Mouse (Mus musculus) thymus, adult 2 months (tissue): ENCODE data around the gene Pih1d1.
"Not testable (repeated sequence)": the region's sequence is repeated elsewhere in the genome, so short reads cannot be mapped to it uniquely, and the experiment has no call there.

Experiments used
- CTCF ChIP-seq: fragments of 200-500 bp; IDR thresholded peaks from 2 replicates; pipeline ENCODE4 v1.5.1; 2012; ENCODE audit warnings: mild to moderate bottlenecking, control low read depth, low read length, moderate library complexity, borderline replicate concordance; ENCODE audit not compliant: control insufficient read depth, poor library complexity, insufficient read depth; ENCODE audit errors: extremely low read depth
- POLR2A ChIP-seq: fragments of 200-500 bp; IDR thresholded peaks from 2 replicates; pipeline ENCODE4 v1.6.1; 2012; ENCODE audit warnings: mild to moderate bottlenecking, low read length, control low read depth, moderate library complexity; ENCODE audit not compliant: control insufficient read depth, poor library complexity, insufficient read depth; ENCODE audit errors: extremely low read depth

- TF ChIP-seq POLR2A, CTCF: not testable (repeated sequence)
Measured at GRCm38 (mm10) chr7:45125649-45126048, 28.5 kb upstream of the Pih1d1 start.
